Mouse (Mus musculus) kidney, adult 11 months (tissue): ENCODE data around the gene Zkscan3.
A peak's percentile ranks its signal among the peaks of the same experiment; 100 is the strongest.

ENCODE experiments used
- DNase-seq: peaks from one replicate; pipeline ENCODE4 v3.0.0; 2022

Zkscan3 gene

GRCm38 (mm10) chr13:21396048-21396447 lies 6.5 kb downstream of the Zkscan3 start:
- DNase-seq: peak; percentile 14

GRCm38 (mm10) chr13:21395623-21396022 lies 6.9 kb downstream of the Zkscan3 start:
- DNase-seq: no peak

- no peak for DNase-seq
These were observed 7.3 kb downstream of the Zkscan3 start for GRCm38 (mm10) chr13:21395211-21395610.

DNA sequence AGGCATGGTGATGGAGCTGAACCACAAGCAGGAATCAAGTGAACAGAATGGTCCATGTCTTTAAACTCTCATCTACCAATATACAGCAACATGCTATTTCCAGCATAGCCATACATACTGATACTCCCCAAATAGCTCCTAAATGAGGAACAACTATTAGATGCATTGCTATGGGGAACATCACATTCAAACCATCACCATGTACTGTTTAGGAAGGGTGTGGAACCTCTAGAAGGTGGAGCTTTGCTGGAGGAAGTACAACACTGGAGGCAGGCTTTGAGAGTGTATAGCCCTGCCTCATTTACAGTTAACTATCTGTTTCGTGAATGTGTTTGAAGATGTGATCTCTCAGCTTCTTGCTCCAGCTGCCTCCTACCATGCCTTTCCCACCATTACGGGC lies 24.8 kb downstream of the Zkscan3 start:
- DNase-seq: no peak

GRCm38 (mm10) chr13:21372700-21373099 lies 29.9 kb downstream of the Zkscan3 start:
- DNase-seq: no peak

- DNase-seq: no peak
These were observed 35.9 kb downstream of the Zkscan3 start for GRCm38 (mm10) chr13:21366635-21367034.

- no peak for DNase-seq
These were observed 38.8 kb downstream of the Zkscan3 start for GRCm38 (mm10) chr13:21363719-21364118.

GRCm38 (mm10) chr13:21362621-21363248 lies 39.8 kb downstream of the Zkscan3 start, which contains the start of gene Zscan12:
Gene Zscan12, plus strand, starts transcription at chr13:21362820.
- DNase-seq: peak; percentile 93

DNA sequence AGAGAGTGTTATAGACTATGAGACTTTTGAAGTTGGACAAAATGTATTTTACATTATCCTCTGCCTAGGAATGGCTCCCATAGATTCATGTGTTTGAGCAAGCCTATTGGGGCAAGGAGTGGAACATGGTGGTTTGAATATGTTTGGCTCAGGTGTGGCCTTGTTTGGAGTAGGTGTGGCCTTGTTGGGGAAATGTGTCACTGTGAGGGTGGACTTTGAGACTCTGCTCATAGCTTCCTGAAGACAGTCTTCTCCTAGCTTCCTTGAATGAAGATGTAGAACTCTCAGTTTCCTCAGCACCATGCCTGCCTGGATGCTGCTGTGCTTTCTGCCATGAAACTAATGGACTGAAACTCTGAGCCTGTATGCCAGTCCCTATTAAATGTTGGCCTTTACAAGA lies 52.0 kb downstream of the Zkscan3 start:
- no peak for DNase-seq

- DNase-seq: no peak
These were observed 55.9 kb downstream of the Zkscan3 start, which contains the start of gene Olfr1367 for GRCm38 (mm10) chr13:21346610-21347009. Gene Olfr1367, plus strand, starts transcription at chr13:21346910.
